Mouse (Mus musculus): ENCODE data around the gene Ckap5.

DNA sequence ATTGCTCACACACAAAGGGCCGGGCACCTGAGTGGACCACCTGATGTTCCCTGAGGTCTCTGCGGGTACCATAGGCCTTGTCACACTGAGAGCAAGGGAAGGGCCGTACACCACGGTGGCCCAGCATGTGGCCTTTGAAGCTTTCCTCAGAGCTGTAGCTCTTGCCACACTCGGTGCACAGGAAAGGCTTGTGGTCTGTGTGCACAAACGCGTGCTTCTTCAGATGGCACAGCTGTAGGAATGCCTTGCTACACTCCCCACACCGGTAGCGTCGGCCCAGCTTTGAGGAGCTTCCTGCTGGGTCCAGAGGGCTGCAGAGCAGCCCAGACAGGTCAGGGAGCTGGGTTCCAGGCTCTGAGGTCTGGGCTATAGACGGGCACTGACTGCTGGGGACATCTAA is 119.2 kb downstream of the Ckap5 start:
- TF ChIP-seq CTCF (IDR thresholded peaks at IDR 0.05; ENCODE audit: low read depth) (no peak), EP300 (IDR thresholded peaks at IDR 0.05; ENCODE audit: low read depth) (no peak)

All from liver, embryonic 14.5 days (tissue).